Mouse (Mus musculus): ENCODE data around the gene Nxf1. TPM values are rescaled to one million over a fixed set of nuclear protein-coding genes. Genes with fewer than 3 reads are reported as not detected.
"Not testable (repeated sequence)": the region's sequence is repeated elsewhere in the genome, so short reads cannot be mapped to it uniquely, and the experiment has no call there.

The Nxf1 gene
- polyA plus RNA-seq, 1 experiment from 2014 or later: 253 TPM

GRCm38 (mm10) chr19:8716767-8717475 lies 40.0 kb upstream of the Nxf1 start:
- peaks cover 18% of the 10 kb centered on the region for H3K4me1 ChIP-seq
- peaks cover 2% of the 10 kb centered on the region for H3K36me3 ChIP-seq
- H3K27ac ChIP-seq (replicated peaks): no peak overlapping the region
- DNase-seq (ENCODE audit: low spot score): no peak
- H3K4me3 ChIP-seq: no peak overlapping the region
- H3K9me3 ChIP-seq (replicated peaks): no peaks in the 10 kb centered on the region
- WGBS: 64% methylated on average over 10 of the region's 10 CpGs
- H3K27me3 ChIP-seq (ENCODE audit: low read depth, poor library complexity, severe bottlenecking): no peaks in the 10 kb centered on the region

DNA sequence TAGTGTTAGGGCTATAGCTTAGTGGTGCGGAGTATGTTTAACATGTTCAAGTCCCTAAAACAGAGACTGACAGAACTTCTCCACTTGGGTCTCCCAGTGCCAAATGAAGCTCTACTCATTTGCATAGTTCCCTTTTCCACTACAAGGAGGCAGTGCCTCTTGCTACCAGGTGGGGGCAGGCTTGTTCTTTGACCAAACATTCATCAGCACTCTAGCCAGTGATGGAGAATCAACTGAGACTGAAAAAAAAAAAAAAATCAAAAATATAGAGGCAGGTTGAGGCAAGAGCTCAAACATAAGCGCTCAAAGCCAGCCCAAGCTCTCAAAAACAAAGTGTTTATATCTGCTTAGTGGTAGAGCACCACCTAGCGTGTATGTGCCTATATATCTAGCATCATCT lies 38.5 kb upstream of the Nxf1 start:
- Histone ChIP-seq H3K36me3 (no peaks in the 10 kb centered on the region), H3K27ac (replicated peaks) (no peak overlapping the region), H3K27me3 (ENCODE audit: low read depth, poor library complexity, severe bottlenecking) (no peaks in the 10 kb centered on the region), H3K4me3 (no peak overlapping the region), H3K4me1 (peaks cover 17% of the 10 kb centered on the region), H3K9me3 (replicated peaks) (no peaks in the 10 kb centered on the region)
- WGBS: 70% methylated on average over 3 of the region's 3 CpGs
- DNase-seq (ENCODE audit: low spot score): peak; percentile 50

- H3K27me3 ChIP-seq (ENCODE audit: low read depth, poor library complexity, severe bottlenecking); H3K27ac ChIP-seq (replicated peaks); H3K36me3 ChIP-seq; DNase-seq (ENCODE audit: low spot score); H3K9me3 ChIP-seq (replicated peaks): not testable (repeated sequence)
- H3K4me1 ChIP-seq: peaks cover 13% of the 10 kb centered on the region
- 0 out of 2 replicates have a peak overlapping the region, but pooled peaks have one; percentile 7 for H3K4me3 ChIP-seq
Observed at GRCm38 (mm10) chr19:8719037-8719436, 37.8 kb upstream of the Nxf1 start.

DNA sequence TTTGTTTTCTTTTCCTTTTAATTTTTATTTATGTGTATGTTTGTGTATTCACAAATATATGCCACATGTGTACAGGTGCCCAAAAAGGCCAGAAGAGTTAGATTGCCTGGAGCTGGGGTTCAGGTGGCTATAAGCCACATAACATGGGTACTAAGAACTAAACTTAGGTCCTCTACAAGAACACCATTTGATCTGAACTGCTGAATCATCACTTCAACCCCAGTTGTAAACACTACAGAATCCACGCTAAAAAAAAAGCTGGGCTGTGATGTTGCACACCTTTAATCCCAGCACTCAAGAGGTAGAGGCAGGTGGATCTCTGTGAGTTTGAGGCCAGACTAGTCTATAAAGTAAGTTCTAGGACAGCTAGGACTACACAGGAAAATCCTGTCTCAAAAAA lies 35.5 kb upstream of the Nxf1 start:
- WGBS: 85% methylated on average over 1 of the region's 1 CpGs
- H3K4me3 ChIP-seq: peak overlapping the region; percentile 26; the same call in 1 of the 2 replicates
- DNase-seq (ENCODE audit: low spot score): no peak
- no peak overlapping the region for H3K27ac ChIP-seq (replicated peaks)
- peaks cover 23% of the 10 kb centered on the region for H3K36me3 ChIP-seq
- H3K9me3 ChIP-seq (replicated peaks): no peaks in the 10 kb centered on the region
- no peaks in the 10 kb centered on the region for H3K27me3 ChIP-seq (ENCODE audit: low read depth, poor library complexity, severe bottlenecking)
- H3K4me1 ChIP-seq: peaks cover 30% of the 10 kb centered on the region

- H3K27me3 ChIP-seq (ENCODE audit: low read depth, poor library complexity, severe bottlenecking): no peaks in the 10 kb centered on the region
- peaks cover 30% of the 10 kb centered on the region for H3K36me3 ChIP-seq
- H3K9me3 ChIP-seq (replicated peaks): no peaks in the 10 kb centered on the region
- DNase-seq (ENCODE audit: low spot score): no peak
- peaks cover 30% of the 10 kb centered on the region for H3K4me1 ChIP-seq
- H3K4me3 ChIP-seq: peak overlapping the region; percentile 86
- peak overlapping the region; percentile 95; the same call in 1 of the 2 replicates for H3K27ac ChIP-seq (replicated peaks)
- 72% methylated on average over 4 of the region's 4 CpGs for WGBS
Observed at GRCm38 (mm10) chr19:8722021-8722420, 34.9 kb upstream of the Nxf1 start.

GRCm38 (mm10) chr19:8722559-8722906 lies 34.3 kb upstream of the Nxf1 start:
- Histone ChIP-seq H3K27me3 (ENCODE audit: low read depth, poor library complexity, severe bottlenecking) (no peaks in the 10 kb centered on the region), H3K4me1 (peaks cover 30% of the 10 kb centered on the region), H3K4me3 (peak overlapping the region; percentile 86), H3K27ac (replicated peaks) (peak overlapping the region; percentile 95), H3K36me3 (peaks cover 31% of the 10 kb centered on the region), H3K9me3 (replicated peaks) (no peaks in the 10 kb centered on the region)
- no peak for DNase-seq (ENCODE audit: low spot score)
- WGBS: 5% methylated on average over 5 of the region's 5 CpGs

DNA sequence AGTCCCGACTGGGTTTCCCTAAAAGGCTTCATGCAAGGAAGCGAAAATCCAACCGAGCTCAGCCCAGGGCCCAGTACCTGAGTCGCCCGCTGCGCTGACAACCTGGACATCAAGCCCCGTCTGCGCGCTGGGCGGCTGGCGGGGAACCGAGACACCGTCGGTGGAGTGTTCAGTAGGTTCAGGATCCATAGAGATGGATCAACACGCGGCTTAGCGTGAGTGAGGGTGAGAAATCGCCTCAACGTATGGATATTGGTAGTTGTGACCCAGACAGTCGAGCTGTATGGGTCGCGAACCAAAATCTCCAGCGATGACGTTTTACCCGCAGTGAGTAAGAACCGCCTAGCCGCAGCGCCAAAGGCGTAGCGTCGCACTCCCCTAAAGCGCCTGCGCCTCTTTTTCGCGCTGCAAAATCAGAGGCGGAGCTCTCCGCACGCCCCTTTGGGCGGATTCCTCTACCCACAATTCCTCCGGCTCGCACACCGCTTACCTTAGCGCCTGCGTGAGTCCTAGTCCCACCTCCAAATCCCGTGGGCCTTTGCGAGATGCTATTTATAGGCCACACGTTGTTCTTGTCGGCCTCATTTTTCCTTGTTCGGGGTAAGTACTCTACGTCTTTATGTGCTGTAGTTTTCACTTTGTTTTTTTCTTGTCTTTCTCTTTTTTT lies 33.8 kb upstream of the Nxf1 start, which contains the start of gene Slc3a2:
Gene Slc3a2 (minus strand): TSS at position 463 of the 667 bp plus-strand sequence.
- Histone ChIP-seq H3K4me3 (peak within 1 kb of the TSS; percentile 86), H3K27ac (replicated peaks) (peak within 1 kb of the TSS; percentile 95), H3K9me3 (replicated peaks) (no peaks in the 10 kb centered on the region), H3K27me3 (ENCODE audit: low read depth, poor library complexity, severe bottlenecking) (no peaks in the 10 kb centered on the region), H3K36me3 (peaks cover 31% of the 10 kb centered on the region), H3K4me1 (peaks cover 30% of the 10 kb centered on the region)
- WGBS: under 1% methylated on average over 50 of the region's 50 CpGs
- DNase-seq (ENCODE audit: low spot score): peak; percentile 96

GRCm38 (mm10) chr19:8723574-8724346 lies 33.1 kb upstream of the Nxf1 start:
- peak; percentile 30 for DNase-seq (ENCODE audit: low spot score)
- Histone ChIP-seq H3K4me3 (peak overlapping the region; percentile 86), H3K9me3 (replicated peaks) (no peaks in the 10 kb centered on the region), H3K27ac (replicated peaks) (peak overlapping the region; percentile 95), H3K4me1 (peaks cover 30% of the 10 kb centered on the region), H3K27me3 (ENCODE audit: low read depth, poor library complexity, severe bottlenecking) (no peaks in the 10 kb centered on the region), H3K36me3 (peaks cover 31% of the 10 kb centered on the region)
- under 1% methylated on average over 20 of the region's 20 CpGs for WGBS

DNA sequence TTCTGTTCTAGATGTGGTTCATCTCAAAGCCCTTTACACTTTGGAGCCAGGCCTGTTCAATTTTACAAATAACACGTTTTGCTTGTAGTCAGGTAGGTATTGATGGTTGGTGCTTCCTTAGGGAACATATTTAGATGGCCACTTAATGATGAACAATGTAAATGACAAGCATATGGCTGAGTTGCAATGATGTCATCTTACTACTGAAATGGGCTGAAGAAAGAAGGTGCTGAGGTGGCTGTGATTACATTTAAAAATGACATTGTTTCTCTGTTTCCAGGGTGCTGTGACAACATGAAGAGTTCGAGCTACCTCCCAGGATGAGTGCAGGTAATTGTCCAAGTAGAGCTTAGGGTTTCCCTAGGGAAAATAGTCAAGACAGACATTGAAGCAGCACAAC lies 32.5 kb upstream of the Nxf1 start:
- H3K27ac ChIP-seq (replicated peaks): peak overlapping the region; percentile 95

GRCm38 (mm10) chr19:8725081-8725613 lies 31.7 kb upstream of the Nxf1 start:
- Histone ChIP-seq H3K36me3 (peaks cover 31% of the 10 kb centered on the region), H3K9me3 (replicated peaks) (no peaks in the 10 kb centered on the region), H3K4me3 (peak overlapping the region; percentile 86), H3K27ac (replicated peaks) (peak overlapping the region; percentile 95; the same call in 1 of the 2 replicates), H3K27me3 (ENCODE audit: low read depth, poor library complexity, severe bottlenecking) (no peaks in the 10 kb centered on the region), H3K4me1 (peaks cover 30% of the 10 kb centered on the region)
- 60% methylated on average over 4 of the region's 4 CpGs for WGBS
- DNase-seq (ENCODE audit: low spot score): no peak

More for the DNA sequence above, 32.5 kb upstream of the Nxf1 start:
- H3K4me3 ChIP-seq: peak overlapping the region; percentile 86
- WGBS: 3% methylated on average over 2 of the region's 2 CpGs
- peaks cover 30% of the 10 kb centered on the region for H3K4me1 ChIP-seq
- H3K9me3 ChIP-seq (replicated peaks): no peaks in the 10 kb centered on the region
- DNase-seq (ENCODE audit: low spot score): no peak
- H3K36me3 ChIP-seq: peaks cover 31% of the 10 kb centered on the region
- no peaks in the 10 kb centered on the region for H3K27me3 ChIP-seq (ENCODE audit: low read depth, poor library complexity, severe bottlenecking)

GRCm38 (mm10) chr19:8726609-8727390 lies 30.1 kb upstream of the Nxf1 start:
- Histone ChIP-seq H3K27ac (replicated peaks) (no peak overlapping the region), H3K36me3 (peaks cover 31% of the 10 kb centered on the region), H3K4me1 (peaks cover 29% of the 10 kb centered on the region), H3K27me3 (ENCODE audit: low read depth, poor library complexity, severe bottlenecking) (no peaks in the 10 kb centered on the region), H3K9me3 (replicated peaks) (no peaks in the 10 kb centered on the region), H3K4me3 (peak overlapping the region; percentile 86; the same call in 1 of the 2 replicates)
- DNase-seq (ENCODE audit: low spot score): no peak
- WGBS: 18% methylated on average over 3 of the region's 3 CpGs
